Mouse (Mus musculus): ENCODE measurements around the gene BC051142. TPM values are rescaled to one million over a fixed set of nuclear protein-coding genes. Genes with fewer than 3 reads are reported as not detected.
"Not testable (repeated sequence)": the region's sequence is repeated elsewhere in the genome, so short reads cannot be mapped to it uniquely, and the experiment has no call there.

Gene BC051142
- polyA plus RNA-seq, 1 experiment from 2014 or later, result not detected

DNA sequence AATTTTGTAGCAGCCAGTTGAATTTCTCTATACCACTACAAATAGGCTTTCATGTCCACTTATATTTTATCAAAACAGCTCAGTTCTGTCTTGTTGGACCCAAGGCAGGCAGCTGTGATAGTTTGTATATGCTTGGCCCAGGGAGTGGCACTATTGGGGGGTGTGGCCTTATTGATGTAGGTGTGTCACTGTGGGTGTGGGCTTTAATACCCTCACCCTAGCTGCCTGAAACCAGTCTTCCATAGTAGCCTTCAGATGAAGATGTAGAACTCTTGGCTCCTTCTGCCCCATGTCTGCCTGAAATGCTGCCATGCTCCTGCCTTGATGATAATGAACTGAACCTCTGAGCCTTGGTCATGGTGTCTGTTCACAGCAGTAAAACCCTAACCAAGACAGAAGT lies 67.3 kb downstream of the BC051142 start:
- ATAC-seq (replicated peaks; ENCODE audit: insufficient number of reproducible peaks, low FRiP score, low TSS enrichment); H3K4me1 ChIP-seq (ENCODE audit: control insufficient read depth, insufficient read depth, low read length); H3K4me2 ChIP-seq; H3K36me3 ChIP-seq (ENCODE audit: control insufficient read depth, insufficient read depth, low read length); H3K9ac ChIP-seq (ENCODE audit: low read depth, low read length); H3K4me3 ChIP-seq (ENCODE audit: low read depth, low read length); H3K27me3 ChIP-seq (ENCODE audit: control insufficient read depth, insufficient read depth, low read length); H3K27ac ChIP-seq (ENCODE audit: low read depth, low read length); H3K9me3 ChIP-seq (replicated peaks; ENCODE audit: control insufficient read depth, low read length): not testable (repeated sequence)

DNA sequence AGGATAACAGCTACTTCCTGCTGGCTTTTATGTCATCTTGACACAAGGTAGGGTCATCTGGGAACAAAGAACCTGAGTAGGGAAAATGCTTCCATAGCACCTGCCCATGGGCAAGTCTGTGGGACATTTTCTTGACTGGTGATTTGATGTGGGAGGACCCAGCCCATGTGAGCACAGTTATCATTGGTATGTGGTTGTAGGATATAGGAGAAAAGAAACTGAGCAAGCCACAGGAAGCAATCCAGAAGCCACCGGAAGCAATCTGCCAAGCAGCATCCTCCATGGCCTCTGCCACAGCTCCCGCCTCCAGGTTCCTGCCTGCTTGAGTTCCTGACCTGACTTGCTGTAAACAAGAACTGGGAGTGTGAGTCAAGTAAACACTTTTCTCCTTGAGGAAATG lies 71.9 kb downstream of the BC051142 start:
- H3K4me3 ChIP-seq (ENCODE audit: low read depth, low read length), result no peak overlapping the region
- no peak overlapping the region for H3K27ac ChIP-seq (ENCODE audit: low read depth, low read length)
- ATAC-seq (replicated peaks; ENCODE audit: insufficient number of reproducible peaks, low FRiP score, low TSS enrichment), result no peak
- H3K27me3 ChIP-seq (ENCODE audit: control insufficient read depth, insufficient read depth, low read length), result peaks cover 3% of the 10 kb centered on the region; the same call in 1 of the 2 replicates
- H3K4me1 ChIP-seq (ENCODE audit: control insufficient read depth, insufficient read depth, low read length), result no peaks in the 10 kb centered on the region
- H3K9ac ChIP-seq (ENCODE audit: low read depth, low read length), result no peak overlapping the region
- no peaks in the 10 kb centered on the region for H3K9me3 ChIP-seq (replicated peaks; ENCODE audit: control insufficient read depth, low read length)
- H3K4me2 ChIP-seq, result no peak overlapping the region
- no peaks in the 10 kb centered on the region for H3K36me3 ChIP-seq (ENCODE audit: control insufficient read depth, insufficient read depth, low read length)
- WGBS (ENCODE audit: insufficient replicate concordance), result 65% methylated on average over 2 of the region's 2 CpGs

DNA sequence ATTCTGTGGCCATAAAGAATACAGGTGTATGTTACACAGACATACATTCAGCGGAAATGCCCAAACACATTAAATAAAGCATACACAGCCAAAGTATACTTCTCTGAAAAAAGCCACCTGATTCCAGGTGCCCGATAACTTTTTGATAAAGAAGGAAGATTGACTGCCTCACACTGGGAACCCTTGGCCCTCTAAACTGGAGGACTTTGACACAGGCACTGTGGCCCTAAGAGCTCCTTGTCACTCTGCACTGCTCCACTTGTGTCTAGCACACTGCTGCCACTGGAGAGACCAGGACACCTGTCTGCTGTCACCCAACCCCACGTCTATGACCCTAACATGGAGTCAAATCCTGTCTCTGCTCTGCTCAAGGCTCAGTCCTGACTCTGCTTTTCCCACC lies 76.4 kb downstream of the BC051142 start:
- Histone ChIP-seq H3K4me3 (ENCODE audit: low read depth, low read length) (no peak overlapping the region), H3K4me2 (no peak overlapping the region), H3K4me1 (ENCODE audit: control insufficient read depth, insufficient read depth, low read length) (no peaks in the 10 kb centered on the region), H3K27ac (ENCODE audit: low read depth, low read length) (no peak overlapping the region), H3K9me3 (replicated peaks; ENCODE audit: control insufficient read depth, low read length) (no peaks in the 10 kb centered on the region), H3K9ac (ENCODE audit: low read depth, low read length) (no peak overlapping the region), H3K36me3 (ENCODE audit: control insufficient read depth, insufficient read depth, low read length) (no peaks in the 10 kb centered on the region), H3K27me3 (ENCODE audit: control insufficient read depth, insufficient read depth, low read length) (peaks cover 3% of the 10 kb centered on the region; the same call in 1 of the 2 replicates)
- ATAC-seq (replicated peaks; ENCODE audit: insufficient number of reproducible peaks, low FRiP score, low TSS enrichment), result no peak
- 71% methylated on average over 3 of the region's 3 CpGs for WGBS (ENCODE audit: insufficient replicate concordance)

DNA sequence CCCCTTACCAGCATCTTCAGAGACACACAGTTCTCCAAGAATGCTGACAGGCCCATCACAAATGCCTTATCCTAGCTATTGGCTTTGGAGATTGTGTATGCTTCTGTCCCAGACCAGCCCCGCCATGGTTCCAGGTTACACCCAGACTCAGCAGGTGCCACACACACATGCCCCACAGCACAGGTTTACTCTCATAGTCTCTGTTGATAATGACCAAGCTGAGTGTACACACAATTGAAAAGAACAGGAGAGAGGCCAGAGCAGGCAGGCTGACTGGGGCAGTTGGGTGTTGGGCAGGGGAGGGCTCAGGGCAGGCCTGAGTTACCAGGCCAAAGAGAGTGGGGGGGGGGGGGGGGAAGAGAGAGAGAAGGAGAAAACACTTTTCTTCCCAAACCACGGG lies 77.8 kb downstream of the BC051142 start:
- Histone ChIP-seq H3K27me3 (ENCODE audit: control insufficient read depth, insufficient read depth, low read length) (peaks cover 3% of the 10 kb centered on the region; the same call in 1 of the 2 replicates), H3K4me1 (ENCODE audit: control insufficient read depth, insufficient read depth, low read length) (no peaks in the 10 kb centered on the region)

DNA sequence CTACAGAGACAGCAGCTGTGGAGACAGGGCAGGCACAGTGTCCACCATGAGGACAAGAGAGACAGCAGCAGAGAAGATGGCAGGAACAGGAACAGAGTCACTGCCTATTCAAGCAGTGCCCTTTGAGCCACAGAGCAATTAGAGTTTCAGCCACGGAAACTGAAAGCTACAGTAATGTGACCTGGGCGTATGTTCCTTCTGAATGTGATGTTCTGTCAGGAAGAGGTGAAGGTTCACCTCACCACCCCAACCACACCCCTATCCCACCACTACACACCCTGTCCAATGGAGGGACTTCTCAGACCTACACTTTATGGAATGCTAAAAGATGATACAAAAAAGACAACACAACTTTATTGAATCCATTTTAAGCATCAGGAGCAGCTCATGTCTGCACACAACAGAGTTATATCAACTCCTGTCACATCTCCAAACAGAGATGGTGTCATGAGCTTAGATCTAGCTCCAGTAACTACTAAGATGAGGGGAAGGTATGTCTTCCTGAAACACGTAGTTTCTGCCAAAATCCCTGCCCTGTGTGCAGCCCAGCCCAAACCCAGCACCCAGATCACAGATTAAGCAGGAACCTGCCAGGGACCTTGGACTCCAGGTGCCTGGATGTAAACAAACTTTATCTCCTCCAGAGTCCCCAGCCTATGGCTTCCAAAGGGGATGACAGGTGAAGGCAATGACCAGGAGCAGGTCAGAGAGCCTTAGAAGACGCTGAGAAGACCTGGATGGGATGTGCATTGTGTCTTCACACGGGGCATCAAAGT lies 78.8 kb downstream of the BC051142 start, which contains the start of gene Btnl4:
Btnl4 (minus strand) TSS at position 81 of the 776 bp plus-strand sequence.
- not testable (repeated sequence) for H3K27me3 ChIP-seq (ENCODE audit: control insufficient read depth, insufficient read depth, low read length); H3K4me1 ChIP-seq (ENCODE audit: control insufficient read depth, insufficient read depth, low read length); H3K9ac ChIP-seq (ENCODE audit: low read depth, low read length); H3K9me3 ChIP-seq (replicated peaks; ENCODE audit: control insufficient read depth, low read length); H3K4me3 ChIP-seq (ENCODE audit: low read depth, low read length); ATAC-seq (replicated peaks; ENCODE audit: insufficient number of reproducible peaks, low FRiP score, low TSS enrichment); H3K27ac ChIP-seq (ENCODE audit: low read depth, low read length); H3K4me2 ChIP-seq; H3K36me3 ChIP-seq (ENCODE audit: control insufficient read depth, insufficient read depth, low read length)
- WGBS (ENCODE audit: insufficient replicate concordance), result 70% methylated on average over 4 of the region's 5 CpGs

More for the DNA sequence above, 77.8 kb downstream of the BC051142 start:
- no peak overlapping the region for H3K27ac ChIP-seq (ENCODE audit: low read depth, low read length)
- WGBS (ENCODE audit: insufficient replicate concordance), result 67% methylated on average over 1 of the region's 2 CpGs
- no peaks in the 10 kb centered on the region for H3K9me3 ChIP-seq (replicated peaks; ENCODE audit: control insufficient read depth, low read length)
- no peaks in the 10 kb centered on the region for H3K36me3 ChIP-seq (ENCODE audit: control insufficient read depth, insufficient read depth, low read length)
- no peak overlapping the region for H3K4me2 ChIP-seq
- no peak overlapping the region for H3K9ac ChIP-seq (ENCODE audit: low read depth, low read length)
- no peak overlapping the region for H3K4me3 ChIP-seq (ENCODE audit: low read depth, low read length)
- no peak for ATAC-seq (replicated peaks; ENCODE audit: insufficient number of reproducible peaks, low FRiP score, low TSS enrichment)

DNA sequence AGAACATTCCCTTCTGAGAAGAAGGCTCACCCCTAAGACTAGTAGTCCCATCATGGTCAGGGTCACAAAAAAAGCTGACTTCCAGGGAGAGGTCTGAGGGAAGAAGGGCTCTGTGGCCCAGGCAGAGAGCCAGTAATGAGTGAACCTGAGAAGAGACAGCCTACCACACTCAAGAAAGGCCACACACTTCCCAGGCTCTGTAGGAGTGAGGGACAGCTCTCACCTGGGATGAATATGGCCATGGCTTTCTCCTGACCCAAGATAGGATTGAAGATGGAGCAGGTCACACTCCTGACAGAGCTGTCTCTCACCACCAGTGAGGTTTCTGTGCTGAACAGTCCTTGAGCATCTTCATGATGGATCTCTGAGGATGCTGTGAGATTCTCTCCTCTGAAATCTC lies 94.2 kb downstream of the BC051142 start:
- Histone ChIP-seq H3K4me1 (ENCODE audit: control insufficient read depth, insufficient read depth, low read length) (no peaks in the 10 kb centered on the region), H3K4me2 (no peak overlapping the region), H3K27ac (ENCODE audit: low read depth, low read length) (no peak overlapping the region), H3K27me3 (ENCODE audit: control insufficient read depth, insufficient read depth, low read length) (no peaks in the 10 kb centered on the region), H3K9me3 (replicated peaks; ENCODE audit: control insufficient read depth, low read length) (no peaks in the 10 kb centered on the region), H3K36me3 (ENCODE audit: control insufficient read depth, insufficient read depth, low read length) (no peaks in the 10 kb centered on the region), H3K4me3 (ENCODE audit: low read depth, low read length) (no peak overlapping the region), H3K9ac (ENCODE audit: low read depth, low read length) (no peak overlapping the region)
- ATAC-seq (replicated peaks; ENCODE audit: insufficient number of reproducible peaks, low FRiP score, low TSS enrichment), result no peak

DNA sequence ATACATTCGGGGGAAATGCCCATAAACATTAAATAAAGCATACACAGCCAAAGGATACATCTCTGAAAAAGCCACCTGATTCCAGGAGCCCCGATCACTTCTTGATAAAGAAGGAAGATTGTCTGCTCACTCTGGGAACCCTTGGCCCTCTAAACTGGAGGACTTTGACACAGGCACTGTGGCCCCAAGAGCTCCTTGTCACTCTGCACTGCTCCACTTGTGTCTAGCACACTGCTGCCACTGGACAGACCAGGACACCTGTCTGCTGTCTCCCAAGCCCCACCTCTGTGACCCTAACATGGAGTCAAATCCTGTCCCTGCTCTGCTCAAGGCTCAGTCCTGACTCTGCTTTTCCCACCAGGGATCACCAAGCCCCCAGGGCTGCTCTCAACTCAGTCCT lies 96.5 kb downstream of the BC051142 start:
- H3K4me1 ChIP-seq (ENCODE audit: control insufficient read depth, insufficient read depth, low read length); H3K9ac ChIP-seq (ENCODE audit: low read depth, low read length); H3K9me3 ChIP-seq (replicated peaks; ENCODE audit: control insufficient read depth, low read length); ATAC-seq (replicated peaks; ENCODE audit: insufficient number of reproducible peaks, low FRiP score, low TSS enrichment); H3K4me3 ChIP-seq (ENCODE audit: low read depth, low read length); H3K27ac ChIP-seq (ENCODE audit: low read depth, low read length); H3K4me2 ChIP-seq; H3K36me3 ChIP-seq (ENCODE audit: control insufficient read depth, insufficient read depth, low read length); H3K27me3 ChIP-seq (ENCODE audit: control insufficient read depth, insufficient read depth, low read length): not testable (repeated sequence)
- WGBS (ENCODE audit: insufficient replicate concordance), result 77% methylated on average over 2 of the region's 2 CpGs

DNA sequence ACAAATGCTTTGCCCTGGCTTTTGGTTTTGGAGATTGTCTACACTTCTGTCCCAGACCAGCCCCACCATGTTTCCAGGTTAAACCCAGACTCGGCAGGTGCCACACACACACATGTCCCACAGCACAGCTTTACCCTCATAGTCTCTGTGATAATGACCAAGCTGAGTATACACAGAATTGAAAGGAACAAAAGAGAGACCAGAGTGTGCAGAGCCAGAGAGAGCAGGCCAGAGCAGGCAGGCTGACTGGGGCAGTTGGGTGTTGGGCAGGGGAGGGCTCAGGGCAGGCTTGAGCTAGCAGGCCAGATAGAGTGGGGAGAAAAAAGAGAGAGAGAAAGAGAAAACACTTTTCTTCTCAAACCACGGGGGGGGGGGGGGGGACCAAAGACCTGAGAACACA lies 97.9 kb downstream of the BC051142 start:
- ATAC-seq (replicated peaks; ENCODE audit: insufficient number of reproducible peaks, low FRiP score, low TSS enrichment), result no peak
- H3K4me1 ChIP-seq (ENCODE audit: control insufficient read depth, insufficient read depth, low read length), result no peaks in the 10 kb centered on the region
- H3K4me2 ChIP-seq, result no peak overlapping the region
- no peaks in the 10 kb centered on the region for H3K9me3 ChIP-seq (replicated peaks; ENCODE audit: control insufficient read depth, low read length)
- no peak overlapping the region for H3K27ac ChIP-seq (ENCODE audit: low read depth, low read length)
- no peaks in the 10 kb centered on the region for H3K27me3 ChIP-seq (ENCODE audit: control insufficient read depth, insufficient read depth, low read length)
- 48% methylated on average over 2 of the region's 2 CpGs for WGBS (ENCODE audit: insufficient replicate concordance)
- H3K4me3 ChIP-seq (ENCODE audit: low read depth, low read length), result no peak overlapping the region
- H3K36me3 ChIP-seq (ENCODE audit: control insufficient read depth, insufficient read depth, low read length), result no peaks in the 10 kb centered on the region
- no peak overlapping the region for H3K9ac ChIP-seq (ENCODE audit: low read depth, low read length)

DNA sequence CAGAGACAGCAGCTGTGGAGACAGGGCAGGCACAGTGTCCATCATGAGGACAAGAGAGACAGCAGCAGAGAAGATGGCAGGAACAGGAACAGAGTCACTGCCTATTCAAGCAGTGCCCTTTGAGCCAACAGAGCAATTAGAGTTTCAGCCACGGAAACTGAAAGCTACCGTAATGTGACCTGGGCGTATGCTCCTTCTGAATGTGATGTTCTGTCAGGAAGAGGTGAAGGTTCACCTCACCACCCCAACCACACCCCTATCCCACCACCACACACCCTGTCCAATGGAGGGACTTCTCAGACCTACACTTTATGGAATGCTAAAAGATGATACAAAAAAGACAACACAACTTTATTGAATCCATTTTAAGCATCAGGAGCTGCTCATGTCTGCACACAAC lies 98.7 kb downstream of the BC051142 start:
- WGBS (ENCODE audit: insufficient replicate concordance), result 80% methylated on average over 3 of the region's 3 CpGs
- not testable (repeated sequence) for H3K4me1 ChIP-seq (ENCODE audit: control insufficient read depth, insufficient read depth, low read length); H3K4me2 ChIP-seq; H3K4me3 ChIP-seq (ENCODE audit: low read depth, low read length); H3K36me3 ChIP-seq (ENCODE audit: control insufficient read depth, insufficient read depth, low read length); H3K27me3 ChIP-seq (ENCODE audit: control insufficient read depth, insufficient read depth, low read length); H3K9me3 ChIP-seq (replicated peaks; ENCODE audit: control insufficient read depth, low read length); H3K27ac ChIP-seq (ENCODE audit: low read depth, low read length); ATAC-seq (replicated peaks; ENCODE audit: insufficient number of reproducible peaks, low FRiP score, low TSS enrichment); H3K9ac ChIP-seq (ENCODE audit: low read depth, low read length)

All from heart, embryonic 11.5 days (tissue).